Mouse (Mus musculus) midbrain, embryonic 14.5 days (tissue): ENCODE measurements at regions not wholly inside any gene's neighbourhood (a gene's known extent, or its start where the extent isn't known, plus 50 kb on each side); places are given as distances from the start of the nearest gene placed in this dataset.

ENCODE experiments used
- ATAC-seq: fragments of 200-750 bp; cut with Nextera tagmentation; 2 replicates; pipeline ENCODE4 v1.8.0; 2017; ENCODE audit warnings: moderate number of reproducible peaks, moderate library complexity; ENCODE audit not compliant: low FRiP score, low TSS enrichment
- DNase-seq: peaks from one replicate; pipeline ENCODE4 v3.0.0-alpha.2; 2015
- H3K27ac ChIP-seq: fragments of 300-500 bp; sonication (generic); replicated peaks from 2 replicates; pipeline ENCODE4 v1.5.1; 2014; ENCODE audit warnings: mild to moderate bottlenecking, low read depth, low read length, moderate library complexity
- H3K27me3 ChIP-seq: fragments of 300-500 bp; sonication (generic); 2 replicates; pipeline ENCODE4 v1.6.1; 2014; ENCODE audit warnings: low read length, control low read depth, mixed read lengths; ENCODE audit not compliant: control insufficient read depth, insufficient read depth
- H3K36me3 ChIP-seq: fragments of 300-500 bp; sonication (generic); 2 replicates; pipeline ENCODE4 v1.6.1; 2014; ENCODE audit warnings: low read length, control low read depth; ENCODE audit not compliant: control insufficient read depth, insufficient read depth
- H3K4me1 ChIP-seq: fragments of 300-500 bp; sonication (generic); 2 replicates; pipeline ENCODE4 v1.6.1; 2014; ENCODE audit warnings: mild to moderate bottlenecking, antibody characterized with exemption, low read length, control low read depth; ENCODE audit not compliant: control insufficient read depth, insufficient read depth
- H3K4me2 ChIP-seq: fragments of 300-500 bp; sonication (generic); 2 replicates; pipeline ENCODE4 v1.6.1; 2014; ENCODE audit warnings: mild to moderate bottlenecking, low read length, moderate library complexity
- H3K4me3 ChIP-seq: fragments of 300-500 bp; sonication (generic); replicated peaks from 2 replicates; pipeline ENCODE4 v1.5.1; 2014; ENCODE audit warnings: low read depth, low read length
- H3K9ac ChIP-seq: fragments of 300-500 bp; sonication (generic); replicated peaks from 2 replicates; pipeline ENCODE4 v1.6.1; 2014; ENCODE audit warnings: mild to moderate bottlenecking, low read length, moderate library complexity
- H3K9me3 ChIP-seq: fragments of 300-500 bp; sonication (generic); 2 replicates; pipeline ENCODE4 v1.6.1; 2016; ENCODE audit warnings: low read length, control low read depth, mixed read lengths; ENCODE audit not compliant: control insufficient read depth
- WGBS: fragments of 180-500 bp; shearing (Covaris S2); extraction: QIAGEN DNeasy Blood & Tissue Kit; methylation state at CpG from one replicate; pipeline ENCODE4 v1.1.7; 2014; 5-methylcytosine and 5-hydroxymethylcytosine counted together

- no peaks in the 10 kb centered on the region for H3K36me3 ChIP-seq
- H3K4me2 ChIP-seq, result no peak overlapping the region
- no peak for ATAC-seq
- no peak overlapping the region for H3K4me3 ChIP-seq
- H3K9ac ChIP-seq, result no peak overlapping the region
- no peaks in the 10 kb centered on the region for H3K27me3 ChIP-seq
- 62% methylated on average over 2 of the region's 2 CpGs for WGBS
- no peak for DNase-seq
- no peaks in the 10 kb centered on the region for H3K9me3 ChIP-seq
- H3K4me1 ChIP-seq, result no peaks in the 10 kb centered on the region; the same call in 1 of the 2 replicates
- H3K27ac ChIP-seq, result no peak overlapping the region
These were observed 294.6 kb downstream of the Slc30a10 start for GRCm38 (mm10) chr1:185749251-185749650.

GRCm38 (mm10) chr1:185754486-185755290 is 300.0 kb downstream of the Slc30a10 start:
- H3K4me1 ChIP-seq, result no peaks in the 10 kb centered on the region
- H3K27ac ChIP-seq, result no peak overlapping the region
- H3K4me3 ChIP-seq, result no peak overlapping the region
- no peaks in the 10 kb centered on the region for H3K27me3 ChIP-seq
- DNase-seq (peak; percentile 20), ATAC-seq (no peak)
- 74% methylated on average over 13 of the region's 13 CpGs for WGBS
- H3K9ac ChIP-seq, result no peak overlapping the region
- H3K9me3 ChIP-seq, result no peaks in the 10 kb centered on the region
- no peaks in the 10 kb centered on the region for H3K36me3 ChIP-seq
- no peak overlapping the region for H3K4me2 ChIP-seq

- ATAC-seq, result no peak
These were observed 302.7 kb downstream of the Slc30a10 start for GRCm38 (mm10) chr1:185757376-185757775.

GRCm38 (mm10) chr1:185774202-185774601 is 319.6 kb downstream of the Slc30a10 start:
- H3K9me3 ChIP-seq, result no peaks in the 10 kb centered on the region
- H3K4me3 ChIP-seq, result no peak overlapping the region
- H3K4me1 ChIP-seq, result no peaks in the 10 kb centered on the region
- H3K4me2 ChIP-seq, result no peak overlapping the region
- H3K9ac ChIP-seq, result no peak overlapping the region
- no peak overlapping the region for H3K27ac ChIP-seq
- no peaks in the 10 kb centered on the region for H3K27me3 ChIP-seq
- ATAC-seq, result no peak
- H3K36me3 ChIP-seq, result no peaks in the 10 kb centered on the region
- 51% methylated on average over 3 of the region's 3 CpGs for WGBS
- DNase-seq, result no peak

More at GRCm38 (mm10) chr1:185757376-185757775, 302.7 kb downstream of the Slc30a10 start:
- Histone ChIP-seq H3K36me3 (no peaks in the 10 kb centered on the region), H3K9ac (no peak overlapping the region), H3K4me2 (no peak overlapping the region), H3K27me3 (no peaks in the 10 kb centered on the region), H3K9me3 (no peaks in the 10 kb centered on the region), H3K4me3 (no peak overlapping the region), H3K27ac (no peak overlapping the region), H3K4me1 (no peaks in the 10 kb centered on the region)
- no peak for DNase-seq
- 79% methylated on average over 2 of the region's 2 CpGs for whole genome bisulfite sequencing

GRCm38 (mm10) chr1:185779604-185780003 is 325.0 kb downstream of the Slc30a10 start:
- H3K27ac ChIP-seq, result no peak overlapping the region

GRCm38 (mm10) chr1:185802156-185802555 is 315.0 kb downstream of the Lyplal1 start:
- H3K27me3 ChIP-seq, result no peaks in the 10 kb centered on the region
- no peaks in the 10 kb centered on the region for H3K4me1 ChIP-seq
- H3K27ac ChIP-seq, result no peak overlapping the region
- H3K9ac ChIP-seq, result no peak overlapping the region
- no peaks in the 10 kb centered on the region for H3K36me3 ChIP-seq
- no peak overlapping the region for H3K4me3 ChIP-seq
- H3K4me2 ChIP-seq, result no peak overlapping the region
- no peaks in the 10 kb centered on the region for H3K9me3 ChIP-seq
- ATAC-seq (no peak), DNase-seq (no peak)
- 93% methylated on average over 3 of the region's 3 CpGs for WGBS

More at GRCm38 (mm10) chr1:185779604-185780003, 325.0 kb downstream of the Slc30a10 start:
- Histone ChIP-seq H3K9me3 (no peaks in the 10 kb centered on the region), H3K4me2 (no peak overlapping the region), H3K36me3 (no peaks in the 10 kb centered on the region), H3K27me3 (no peaks in the 10 kb centered on the region), H3K9ac (no peak overlapping the region), H3K4me3 (no peak overlapping the region), H3K4me1 (no peaks in the 10 kb centered on the region)
- DNase-seq, result peak; percentile 8
- WGBS, result 67% methylated on average over 4 of the region's 4 CpGs
- no peak for ATAC-seq

- no peaks in the 10 kb centered on the region for H3K27me3 ChIP-seq
- no peak overlapping the region for H3K27ac ChIP-seq
- H3K4me1 ChIP-seq, result no peaks in the 10 kb centered on the region
- H3K9me3 ChIP-seq, result no peaks in the 10 kb centered on the region
- no peak overlapping the region for H3K4me2 ChIP-seq
- DNase-seq (no peak), ATAC-seq (no peak)
- 92% methylated on average over 3 of the region's 3 CpGs for WGBS
- H3K9ac ChIP-seq, result no peak overlapping the region
- no peaks in the 10 kb centered on the region for H3K36me3 ChIP-seq
- no peak overlapping the region for H3K4me3 ChIP-seq
These were observed 302.2 kb downstream of the Lyplal1 start for GRCm38 (mm10) chr1:185814901-185815300.

GRCm38 (mm10) chr1:185819044-185819443 is 298.1 kb downstream of the Lyplal1 start:
- Histone ChIP-seq H3K36me3 (no peaks in the 10 kb centered on the region), H3K9ac (no peak overlapping the region), H3K27ac (no peak overlapping the region), H3K27me3 (no peaks in the 10 kb centered on the region), H3K4me2 (no peak overlapping the region), H3K9me3 (no peaks in the 10 kb centered on the region), H3K4me1 (no peaks in the 10 kb centered on the region), H3K4me3 (no peak overlapping the region)
- ATAC-seq (no peak), DNase-seq (no peak)
- WGBS, result 39% methylated on average over 5 of the region's 5 CpGs

- WGBS, result 66% methylated on average over 8 of the region's 8 CpGs
- no peaks in the 10 kb centered on the region for H3K4me1 ChIP-seq
- no peak for ATAC-seq
These were observed 294.9 kb downstream of the Lyplal1 start for GRCm38 (mm10) chr1:185822241-185822640.

More at GRCm38 (mm10) chr1:185822241-185822640, 294.9 kb downstream of the Lyplal1 start:
- H3K36me3 ChIP-seq, result no peaks in the 10 kb centered on the region
- no peak overlapping the region for H3K4me2 ChIP-seq
- no peaks in the 10 kb centered on the region for H3K27me3 ChIP-seq
- H3K9ac ChIP-seq, result no peak overlapping the region
- no peak overlapping the region for H3K4me3 ChIP-seq
- DNase-seq, result no peak
- H3K9me3 ChIP-seq, result no peaks in the 10 kb centered on the region
- H3K27ac ChIP-seq, result no peak overlapping the region
